Mouse (Mus musculus) limb, embryonic 14.5 days (tissue): ENCODE data around the gene Plvap. TPM values are rescaled to one million over a fixed set of nuclear protein-coding genes. Genes with fewer than 3 reads are reported as not detected.

Experiments
- ATAC-seq: fragments of 200-750 bp; cut with Nextera tagmentation; 2 replicates; pipeline ENCODE4 v1.8.0; 2017; ENCODE audit warnings: low read depth, moderate number of reproducible peaks, moderate TSS enrichment; ENCODE audit not compliant: low FRiP score
- DNase-seq: peaks from one replicate; pipeline ENCODE4 v3.0.0-alpha.2; 2015; ENCODE audit warnings: low spot score
- H3K27ac ChIP-seq: fragments of 300-500 bp; sonication (generic); replicated peaks from 2 replicates; pipeline ENCODE4 v1.5.1; 2014; ENCODE audit warnings: low read depth, mild to moderate bottlenecking, low read length, moderate library complexity, mixed read lengths
- H3K27me3 ChIP-seq: fragments of 300-500 bp; sonication (generic); 2 replicates; pipeline ENCODE4 v1.6.1; 2014; ENCODE audit warnings: low read length, mixed read lengths; ENCODE audit not compliant: control insufficient read depth, insufficient read depth
- H3K36me3 ChIP-seq: fragments of 300-500 bp; sonication (generic); 2 replicates; pipeline ENCODE4 v1.6.1; 2014; ENCODE audit warnings: mild to moderate bottlenecking, low read length, moderate library complexity, mixed read lengths; ENCODE audit not compliant: control insufficient read depth, insufficient read depth
- H3K4me1 ChIP-seq: fragments of 300-500 bp; sonication (generic); 2 replicates; pipeline ENCODE4 v1.6.1; 2014; ENCODE audit warnings: antibody characterized with exemption, low read length, mixed read lengths; ENCODE audit not compliant: control insufficient read depth, insufficient read depth
- H3K4me2 ChIP-seq: fragments of 300-500 bp; sonication (generic); replicated peaks from 2 replicates; pipeline ENCODE4 v1.6.1; 2014; ENCODE audit warnings: low read depth, mild to moderate bottlenecking, low read length, moderate library complexity; ENCODE audit not compliant: severe bottlenecking
- H3K4me3 ChIP-seq: fragments of 300-500 bp; sonication (generic); replicated peaks from 2 replicates; pipeline ENCODE4 v1.5.1; 2014; ENCODE audit warnings: low read length
- H3K9ac ChIP-seq: fragments of 300-500 bp; sonication (generic); 2 replicates; pipeline ENCODE4 v1.6.1; 2014; ENCODE audit warnings: mild to moderate bottlenecking, low read depth, low read length, moderate library complexity; ENCODE audit not compliant: severe bottlenecking
- H3K9me3 ChIP-seq: fragments of 300-500 bp; sonication (generic); 2 replicates; pipeline ENCODE4 v1.6.1; 2016; ENCODE audit warnings: low read length; ENCODE audit not compliant: control insufficient read depth
- POLR2A ChIP-seq: fragments of 200-500 bp; IDR thresholded peaks from 2 replicates; pipeline ENCODE4 v1.8.0; 2012; ENCODE audit warnings: inconsistent platforms, mild to moderate bottlenecking, moderate library complexity, borderline replicate concordance; ENCODE audit not compliant: insufficient read depth, insufficient read length; ENCODE audit errors: extremely low read depth
- WGBS: fragments of 180-500 bp; shearing (Covaris S2); extraction: QIAGEN DNeasy Blood & Tissue Kit; methylation state at CpG from one replicate; pipeline ENCODE4 v1.1.7; 2014; 5-methylcytosine and 5-hydroxymethylcytosine counted together
- polyA plus RNA-seq, 2 experiments: library from polyadenylated mRNA; depleted of rRNA in 1 of 2; stranded (reverse) in 1 of 2; unstranded in 1 of 2; fragments of >200 nt; fragmentation: Nextera tagmentation in 1 of 2; extraction: Ambion mirVana in 1 of 2; gene quantifications; 2 replicates each; pipeline versions ENCODE4 v1.2.1 to v1.2.3; 2012 to 2014

Plvap gene
- polyA plus RNA-seq, 2 experiments, result 53.2 to 59.8 TPM

DNA sequence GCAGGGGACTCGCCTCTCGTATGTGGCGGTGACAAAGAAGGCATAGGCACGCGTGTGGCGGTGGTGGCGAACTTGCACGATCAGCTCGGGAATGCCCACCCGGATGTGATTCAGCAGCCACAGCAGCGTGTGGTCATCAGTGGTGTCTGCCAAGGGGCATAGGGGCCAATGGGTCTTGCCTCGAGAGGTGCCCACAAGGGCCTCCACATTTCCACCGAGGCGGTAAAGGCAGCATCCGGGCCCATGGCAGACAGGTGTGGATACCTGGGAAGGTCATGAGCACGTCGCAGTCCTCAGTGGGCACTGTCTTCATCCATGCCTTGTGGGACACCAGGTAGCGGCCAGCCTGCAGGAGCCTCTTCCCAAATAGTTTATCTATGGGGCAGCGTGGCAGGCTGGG lies 26.8 kb downstream of the Plvap start:
- no peak for DNase-seq
- H3K4me2 ChIP-seq, result peak overlapping the region; percentile 84; the same call in 1 of the 2 replicates
- no peaks in the 10 kb centered on the region for H3K27me3 ChIP-seq
- H3K9me3 ChIP-seq, result no peaks in the 10 kb centered on the region
- H3K36me3 ChIP-seq, result peaks cover 21% of the 10 kb centered on the region
- WGBS, result 94% methylated on average over 19 of the region's 19 CpGs
- H3K9ac ChIP-seq, result no peak overlapping the region
- peaks cover 12% of the 10 kb centered on the region for H3K4me1 ChIP-seq
- H3K4me3 ChIP-seq, result peak overlapping the region; percentile 77
- no peak overlapping the region for H3K27ac ChIP-seq
- TF ChIP-seq POLR2A, result no peak
- ATAC-seq, result no peak

DNA sequence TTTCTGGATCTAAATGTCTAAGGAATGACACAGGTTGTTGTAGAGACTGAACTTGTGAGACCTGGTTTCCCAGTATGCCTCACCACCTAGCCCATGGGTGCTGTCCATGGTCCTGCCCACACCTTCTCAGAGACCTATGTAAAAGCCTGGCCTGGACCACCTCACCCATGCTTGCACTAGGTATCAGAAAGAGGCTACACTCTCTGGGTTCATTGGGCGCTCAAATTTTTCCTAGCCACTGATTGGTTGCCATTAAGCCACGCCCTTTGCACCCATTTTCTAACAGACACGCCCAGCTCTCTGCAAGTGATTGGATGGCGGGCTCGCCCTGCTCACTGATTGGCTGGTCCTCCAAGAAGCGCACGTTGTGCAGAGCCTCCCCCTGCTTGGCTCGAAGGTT lies 27.6 kb downstream of the Plvap start:
- 47% methylated on average over 8 of the region's 8 CpGs for WGBS
- ATAC-seq, result no peak
- peak; percentile 58 for DNase-seq
- Histone ChIP-seq H3K27me3 (no peaks in the 10 kb centered on the region), H3K36me3 (peaks cover 28% of the 10 kb centered on the region), H3K27ac (no peak overlapping the region), H3K4me2 (no peak overlapping the region), H3K4me3 (no peak overlapping the region), H3K9ac (no peak overlapping the region), H3K4me1 (peaks cover 8% of the 10 kb centered on the region; the same call in 1 of the 2 replicates), H3K9me3 (no peaks in the 10 kb centered on the region)
- no peak for TF ChIP-seq POLR2A

DNA sequence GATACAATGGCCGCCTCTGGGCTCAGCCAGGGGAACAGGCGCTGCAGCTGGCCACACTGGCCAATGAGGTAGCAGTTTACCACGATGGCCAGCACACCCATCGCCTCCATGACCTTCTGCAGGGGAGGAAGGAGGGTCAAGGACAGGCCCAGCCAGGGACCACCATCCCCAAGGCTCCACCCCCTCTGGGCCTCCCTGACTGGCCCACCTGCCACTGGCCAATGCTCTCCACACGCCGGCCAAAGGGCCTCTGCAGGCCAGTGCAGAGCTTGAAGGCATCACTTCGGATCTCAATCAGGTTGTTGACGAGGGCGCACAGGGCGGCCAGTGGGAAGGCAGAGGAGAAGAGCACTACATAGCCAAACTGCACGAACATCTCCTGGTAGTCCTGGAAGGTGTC lies 32.6 kb downstream of the Plvap start:
- H3K27me3 ChIP-seq, result no peaks in the 10 kb centered on the region
- peaks cover 47% of the 10 kb centered on the region for H3K36me3 ChIP-seq
- TF ChIP-seq POLR2A, result no peak
- H3K4me2 ChIP-seq, result no peak overlapping the region
- WGBS, result 85% methylated on average over 10 of the region's 11 CpGs
- H3K4me1 ChIP-seq, result peaks cover 7% of the 10 kb centered on the region
- H3K9ac ChIP-seq, result no peak overlapping the region
- H3K9me3 ChIP-seq, result no peaks in the 10 kb centered on the region
- no peak overlapping the region for H3K4me3 ChIP-seq
- ATAC-seq (no peak), DNase-seq (no peak)
- H3K27ac ChIP-seq, result no peak overlapping the region

DNA sequence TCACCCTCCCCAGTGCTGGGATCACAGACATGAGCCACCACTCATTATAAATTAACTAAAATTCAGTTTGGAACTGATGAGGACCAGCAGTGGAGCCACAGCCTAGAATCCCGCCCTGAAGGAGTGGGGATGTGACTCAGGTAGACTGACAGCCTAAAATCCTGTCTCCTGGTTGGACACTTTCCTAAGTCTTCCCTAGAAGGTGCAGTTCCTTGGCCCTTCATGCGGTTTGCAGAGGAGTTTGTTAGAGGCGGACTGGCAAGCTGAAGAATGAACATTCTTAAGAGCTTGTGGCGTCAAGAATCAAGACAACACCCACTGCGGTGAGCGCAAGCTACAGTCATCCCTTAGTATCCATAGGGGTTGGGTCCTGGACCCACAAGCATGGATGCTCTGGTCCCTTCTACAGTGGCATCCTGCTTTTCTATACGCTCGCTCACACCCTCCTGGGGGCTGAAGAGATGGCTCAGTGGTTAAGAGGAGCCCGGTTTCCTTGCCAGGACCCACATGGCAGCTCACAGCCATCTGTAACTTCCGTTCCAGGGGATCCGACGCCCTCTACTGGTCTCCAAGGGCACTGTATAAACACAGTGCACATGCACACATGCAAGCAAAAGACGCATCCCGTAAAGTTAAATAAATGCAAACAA lies 34.2 kb downstream of the Plvap start:
- no peak for TF ChIP-seq POLR2A
- H3K4me1 ChIP-seq, result peaks cover 7% of the 10 kb centered on the region
- ATAC-seq (no peak), DNase-seq (no peak)
- peak overlapping the region; percentile 69; the same call in 1 of the 2 replicates for H3K9ac ChIP-seq
- whole genome bisulfite sequencing, result 49% methylated on average over 14 of the region's 14 CpGs
- peak overlapping the region; percentile 60; the same call in 1 of the 2 replicates for H3K4me3 ChIP-seq
- no peak overlapping the region for H3K27ac ChIP-seq
- H3K4me2 ChIP-seq, result peak overlapping the region; percentile 88
- H3K27me3 ChIP-seq, result no peaks in the 10 kb centered on the region
- H3K36me3 ChIP-seq, result peaks cover 64% of the 10 kb centered on the region
- H3K9me3 ChIP-seq, result no peaks in the 10 kb centered on the region

DNA sequence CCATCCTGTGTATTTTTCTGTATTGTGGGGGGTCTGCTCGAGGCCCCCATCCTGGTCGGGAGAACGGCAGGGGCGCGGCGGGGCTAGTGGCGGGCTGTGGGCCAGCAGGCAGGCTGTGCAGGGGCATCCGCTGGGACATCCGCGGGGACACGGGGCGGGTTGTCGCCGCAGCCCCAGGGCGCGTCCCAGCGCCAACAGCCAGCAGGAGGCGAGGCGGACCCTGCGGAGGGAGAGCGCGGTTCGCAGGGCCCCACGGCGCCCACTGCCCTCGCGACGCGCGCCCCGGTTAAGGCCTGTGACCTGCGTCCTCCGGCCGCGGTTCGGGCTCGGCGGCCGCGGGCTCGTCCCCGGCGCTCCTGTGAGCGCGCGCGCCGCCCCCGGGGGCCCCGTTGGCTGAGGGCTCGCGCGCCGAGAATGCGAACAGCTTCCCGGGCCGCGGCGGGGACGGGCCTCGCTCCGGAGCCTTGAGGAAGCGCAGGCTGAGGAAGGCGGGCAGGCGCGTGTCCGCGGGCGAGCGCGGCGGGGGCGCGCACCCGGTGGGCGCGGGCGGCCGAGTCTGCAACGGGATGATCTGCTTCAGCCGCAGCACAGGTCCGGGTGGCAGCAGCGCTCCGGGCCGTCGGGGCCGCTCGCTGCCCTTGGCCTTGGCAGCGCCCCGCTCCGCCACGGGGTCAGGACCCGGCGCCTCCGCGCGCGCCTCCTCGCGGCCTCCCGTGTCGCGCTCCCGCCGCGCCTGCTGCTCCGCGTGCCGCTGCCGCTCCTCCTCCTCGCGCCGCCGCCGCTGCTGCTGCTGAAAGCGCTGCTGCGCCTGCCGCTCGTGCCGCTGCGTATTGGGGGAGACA lies 35.2 kb downstream of the Plvap start:
- ATAC-seq (peak; percentile 84), DNase-seq (peak; percentile 69)
- Histone ChIP-seq H3K36me3 (peaks cover 66% of the 10 kb centered on the region), H3K9ac (peak overlapping the region; percentile 69), H3K4me2 (peak overlapping the region; percentile 88), H3K9me3 (no peaks in the 10 kb centered on the region), H3K27me3 (no peaks in the 10 kb centered on the region), H3K4me3 (peak overlapping the region; percentile 60), H3K27ac (peak overlapping the region; percentile 61; the same call in 1 of the 2 replicates), H3K4me1 (peaks cover 7% of the 10 kb centered on the region)
- WGBS, result 1% methylated on average over 73 of the region's 121 CpGs
- TF ChIP-seq POLR2A, result no peak
